Mouse (Mus musculus) kidney, postnatal 14 days (tissue): ENCODE measurements at regions not wholly inside any gene's neighbourhood (a gene's known extent, or its start where the extent isn't known, plus 50 kb on each side); places are given as distances from the start of the nearest gene placed in this dataset.

Source experiments
- DNase-seq: peaks from one replicate; pipeline ENCODE4 v3.0.0; 2022; ENCODE audit warnings: mixed read lengths

DNA sequence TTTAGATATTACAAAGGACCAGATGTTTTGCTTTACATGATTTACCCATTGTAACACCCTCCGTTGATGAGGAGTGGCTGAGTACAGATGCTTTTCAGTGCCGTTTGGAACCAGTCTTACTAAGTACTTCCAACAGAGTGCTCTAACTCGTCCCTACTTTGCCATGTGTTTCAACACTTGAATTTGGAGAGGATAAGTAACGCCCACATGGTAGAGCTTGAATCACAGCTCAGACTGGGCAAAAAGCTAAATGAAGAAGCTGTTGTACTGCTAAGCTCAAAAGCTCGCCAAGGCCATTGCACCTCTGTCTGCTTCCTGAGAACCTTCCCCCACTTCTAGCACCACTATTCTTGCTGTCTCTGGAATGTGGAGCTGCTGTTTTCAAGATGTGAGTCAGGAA is 471.1 kb downstream of the Nfib start:
- DNase-seq, result no peak

DNA sequence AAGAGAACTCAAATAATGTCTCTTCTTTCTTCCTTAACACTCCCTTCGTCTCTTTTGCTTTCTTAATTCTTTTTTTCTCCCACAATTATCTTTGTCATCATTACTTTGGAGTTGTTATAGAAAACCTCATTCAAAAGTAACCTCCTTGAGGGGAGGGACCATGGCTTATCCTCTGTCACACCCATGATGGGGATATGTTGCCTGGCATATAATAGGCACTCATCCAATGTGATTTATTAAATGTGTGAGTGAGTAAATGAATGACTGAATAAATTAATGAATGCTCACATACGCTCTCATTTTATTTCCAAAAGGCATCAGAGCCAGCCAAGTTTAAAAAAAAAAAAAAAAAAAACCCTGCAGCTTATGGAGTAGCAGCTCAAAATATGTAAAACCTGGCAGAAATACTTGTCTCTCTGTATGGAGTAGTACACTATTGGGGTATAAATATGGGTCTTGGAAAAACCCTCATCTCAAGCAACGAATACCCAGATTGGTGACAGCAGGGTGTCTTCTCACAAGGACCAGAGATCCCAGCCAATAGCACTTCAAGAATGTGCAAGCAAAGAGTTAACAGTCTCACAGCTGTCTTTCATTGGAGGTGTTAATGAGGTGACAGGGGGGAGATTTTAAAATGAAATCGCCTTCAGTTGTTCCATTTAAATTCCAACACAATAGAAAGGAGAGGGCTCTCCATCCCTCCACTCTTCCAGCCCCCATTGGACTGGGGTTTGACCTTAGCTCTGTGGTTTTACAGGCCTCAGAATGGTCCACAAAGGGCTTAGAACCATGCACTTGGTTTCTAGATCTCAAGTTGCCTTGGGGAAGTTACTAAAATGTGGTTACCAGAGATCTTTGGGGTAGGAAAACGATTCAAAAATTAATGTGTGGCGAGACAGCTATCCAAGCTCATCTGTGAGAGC is 479.1 kb downstream of the Nfib start:
- DNase-seq, result no peak

DNA sequence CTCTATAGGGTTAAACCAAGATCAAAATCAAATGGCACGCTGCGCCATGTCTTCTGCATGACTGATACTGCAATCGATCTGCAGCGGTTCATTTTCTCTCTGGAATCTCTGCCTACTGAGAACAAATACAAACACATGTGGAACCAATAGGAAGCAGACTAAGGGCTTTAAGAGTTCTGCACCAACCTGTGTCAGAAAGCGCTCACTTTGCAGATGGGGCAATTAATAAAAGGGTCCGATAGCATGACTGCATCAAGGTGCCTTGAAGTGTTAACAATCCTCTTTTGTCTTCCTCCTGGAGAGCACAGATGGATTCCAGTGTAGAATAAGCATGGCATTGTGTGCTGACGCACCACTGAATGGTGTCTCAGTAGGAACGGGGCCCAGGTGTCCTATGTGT is 484.8 kb downstream of the Nfib start:
- DNase-seq, result no peak

GRCm38 (mm10) chr4:82220120-82220714 is 485.3 kb downstream of the Nfib start:
- DNase-seq, result no peak

DNA sequence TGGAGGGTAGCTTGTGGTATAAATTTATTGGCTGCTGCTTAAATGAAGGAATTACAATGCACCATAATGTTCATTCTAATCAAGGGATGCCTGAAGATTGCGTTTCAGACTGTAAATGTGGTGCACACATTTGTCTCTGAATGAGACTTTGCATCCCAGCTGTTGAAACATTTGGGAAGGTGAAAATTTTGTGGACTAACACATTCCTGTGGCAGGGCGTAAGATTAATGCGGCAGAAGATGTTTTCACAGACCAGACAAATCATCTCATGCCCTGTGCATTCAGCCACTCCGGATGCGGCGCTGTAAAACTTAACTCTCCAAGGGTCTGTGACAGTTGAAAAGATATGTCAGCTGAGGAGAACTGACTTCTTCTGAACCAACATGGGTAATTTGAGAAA is 486.9 kb downstream of the Nfib start:
- no peak for DNase-seq

DNA sequence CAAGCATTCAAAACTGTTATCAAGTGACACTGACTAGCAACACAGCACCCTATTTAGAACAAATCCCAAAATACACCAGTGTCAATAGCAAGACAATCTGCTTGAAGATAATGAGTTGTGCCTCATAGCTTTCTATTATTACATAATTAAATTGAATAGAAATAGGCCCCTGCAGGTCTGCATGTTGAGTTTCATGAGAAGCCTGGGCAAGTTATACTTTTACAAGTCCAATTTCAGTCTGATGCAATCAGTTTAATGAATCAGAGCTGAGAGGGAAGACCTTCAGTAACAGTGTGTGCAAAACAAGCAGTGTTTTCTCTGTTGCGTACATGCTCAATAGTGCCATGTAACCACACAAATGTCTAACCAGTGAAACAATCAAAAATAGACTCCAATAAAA is 498.5 kb downstream of the Nfib start:
- no peak for DNase-seq

DNA sequence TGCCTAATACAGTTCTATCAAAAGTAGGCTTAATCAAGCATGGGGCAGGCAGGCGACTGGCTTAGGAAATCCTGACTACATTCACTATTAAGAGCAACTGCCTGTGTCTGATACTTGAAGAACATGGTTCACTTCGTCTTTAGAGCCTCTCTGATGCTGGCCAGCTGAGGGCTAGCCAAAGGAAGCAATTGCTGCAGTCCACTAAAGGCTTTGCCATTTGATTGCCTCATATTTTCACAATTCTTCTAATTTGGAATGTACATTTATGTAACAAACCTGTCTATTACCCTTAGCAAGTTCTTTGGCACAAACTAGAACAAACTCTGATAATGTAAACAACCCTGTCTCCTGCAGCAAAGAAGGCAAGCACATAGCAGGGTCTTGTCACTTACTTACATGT is 505.2 kb downstream of the Nfib start:
- no peak for DNase-seq

DNA sequence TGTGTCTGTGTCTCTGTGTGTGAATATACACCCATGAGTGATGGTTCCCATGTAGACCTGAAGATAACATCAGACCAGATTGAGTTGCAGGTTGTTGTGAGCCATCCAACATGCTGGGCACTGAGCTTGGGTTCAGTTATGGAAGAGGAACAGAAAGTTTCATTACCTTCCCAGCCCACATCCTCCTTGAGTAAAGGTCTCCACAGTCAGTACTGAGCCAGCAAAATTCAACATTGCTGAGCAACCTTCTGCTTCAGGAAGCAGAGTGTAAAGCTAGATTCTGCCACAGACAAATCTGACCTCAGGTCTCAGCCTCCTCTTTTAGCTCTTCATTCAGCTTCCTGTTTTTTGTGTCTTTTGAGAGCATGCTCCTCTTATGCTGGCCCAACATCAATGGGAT is 506.4 kb downstream of the Nfib start:
- DNase-seq, result no peak

- no peak for DNase-seq
Measured at GRCm38 (mm10) chr4:82197611-82198010, 507.9 kb downstream of the Nfib start.

GRCm38 (mm10) chr4:82196024-82196647 is 509.4 kb downstream of the Nfib start:
- no peak for DNase-seq

DNA sequence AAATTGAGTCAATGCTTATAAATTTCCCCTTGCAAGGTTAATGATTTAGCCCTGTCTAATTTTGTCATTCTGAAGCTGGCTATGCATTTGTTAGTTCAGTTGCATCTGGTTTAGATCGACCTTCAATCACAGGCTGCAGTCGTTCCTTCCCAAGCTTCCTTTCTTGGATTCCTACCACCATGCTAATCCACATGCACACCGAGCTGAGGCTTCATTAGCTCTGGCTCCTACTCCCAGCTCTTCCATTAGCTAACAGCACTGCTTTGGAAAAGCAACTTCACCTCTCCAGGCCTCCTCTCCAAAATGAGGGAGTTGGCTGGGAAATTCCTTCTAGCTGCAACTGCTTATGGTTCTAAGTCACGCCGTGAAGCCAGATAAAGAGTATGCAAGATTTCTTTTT is 511.6 kb downstream of the Nfib start:
- no peak for DNase-seq

DNA sequence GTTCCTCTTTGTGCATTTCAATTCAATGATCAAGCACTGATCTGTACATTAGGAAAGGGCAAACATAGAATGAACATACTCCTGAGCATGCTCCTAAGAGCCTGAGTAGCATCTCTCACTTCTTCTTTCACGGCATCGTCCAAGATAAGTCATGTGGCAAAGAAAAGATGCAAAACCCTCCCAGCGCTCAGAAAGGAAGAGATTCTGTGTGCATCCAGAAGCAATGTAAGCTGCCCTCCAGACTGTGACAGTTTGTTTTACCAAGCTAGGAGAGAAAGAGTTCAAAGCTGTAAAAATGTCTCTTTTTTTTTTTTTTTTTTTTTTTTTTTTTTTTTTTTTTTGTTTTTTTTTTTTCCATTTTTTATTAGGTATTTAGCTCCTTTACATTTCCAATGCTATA is 518.7 kb downstream of the Nfib start:
- no peak for DNase-seq

- no peak for DNase-seq
Measured at GRCm38 (mm10) chr4:82183974-82184373, 521.6 kb downstream of the Nfib start.

DNA sequence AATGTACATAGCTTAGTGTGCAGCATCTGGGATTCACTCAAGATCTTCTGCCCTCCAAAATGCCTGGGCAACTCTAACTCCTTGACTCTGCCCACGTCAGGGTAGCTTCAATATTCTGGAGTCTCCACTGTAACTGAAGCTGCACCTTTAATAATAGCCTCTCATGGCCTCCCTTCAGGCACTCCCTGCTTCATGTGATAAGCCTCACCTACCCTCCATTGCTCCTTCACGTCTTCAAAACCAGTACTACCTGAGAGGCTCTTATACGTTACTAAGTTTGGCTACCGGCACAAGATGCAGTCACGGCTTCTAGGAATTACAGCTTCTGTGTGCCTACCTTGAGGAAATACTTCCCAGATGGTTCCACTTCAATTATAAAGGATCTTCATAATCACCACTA is 527.4 kb downstream of the Nfib start:
- no peak for DNase-seq

- DNase-seq, result no peak
Measured at GRCm38 (mm10) chr4:82176723-82177122, 528.8 kb downstream of the Nfib start.

GRCm38 (mm10) chr4:82173461-82174085 is 532.0 kb downstream of the Nfib start:
- no peak for DNase-seq

DNA sequence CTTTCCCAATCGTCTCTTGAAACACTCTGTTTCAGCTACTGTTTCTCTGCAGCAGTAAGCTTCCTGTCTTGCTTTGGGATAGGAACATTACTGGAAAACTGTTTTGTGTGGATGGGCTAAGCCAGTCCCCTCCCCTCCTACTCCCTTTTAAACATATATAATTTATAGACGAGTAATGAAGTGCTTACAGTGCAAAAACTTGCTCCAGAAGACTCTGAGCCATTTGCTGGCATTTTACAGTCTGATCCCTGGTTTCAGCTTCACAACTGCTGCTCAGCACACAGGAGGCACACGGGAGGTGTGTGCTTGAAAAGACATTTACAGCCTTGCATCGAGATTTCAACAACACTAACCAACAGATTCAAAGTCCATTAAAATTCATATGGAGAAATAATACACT is 534.6 kb downstream of the Nfib start:
- DNase-seq, result no peak

DNA sequence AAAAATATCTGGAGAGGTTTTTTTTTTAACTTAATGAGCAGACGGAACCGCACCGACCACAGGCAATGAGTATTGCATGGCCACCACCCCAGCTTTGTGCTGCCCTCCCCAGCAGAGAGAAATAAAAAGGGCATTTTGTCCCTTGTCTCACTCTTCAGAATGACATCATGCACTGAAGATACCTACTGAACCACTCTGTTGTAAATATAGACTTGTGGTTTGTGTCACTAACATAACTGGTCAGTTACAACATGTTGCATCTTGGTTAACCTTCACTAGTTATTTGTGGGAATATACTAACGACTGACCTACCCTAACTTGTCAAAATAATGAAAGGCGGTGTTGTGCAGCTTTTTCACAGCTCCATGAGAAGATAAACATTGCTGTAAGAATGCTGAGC is 537.5 kb downstream of the Nfib start:
- DNase-seq, result no peak

DNA sequence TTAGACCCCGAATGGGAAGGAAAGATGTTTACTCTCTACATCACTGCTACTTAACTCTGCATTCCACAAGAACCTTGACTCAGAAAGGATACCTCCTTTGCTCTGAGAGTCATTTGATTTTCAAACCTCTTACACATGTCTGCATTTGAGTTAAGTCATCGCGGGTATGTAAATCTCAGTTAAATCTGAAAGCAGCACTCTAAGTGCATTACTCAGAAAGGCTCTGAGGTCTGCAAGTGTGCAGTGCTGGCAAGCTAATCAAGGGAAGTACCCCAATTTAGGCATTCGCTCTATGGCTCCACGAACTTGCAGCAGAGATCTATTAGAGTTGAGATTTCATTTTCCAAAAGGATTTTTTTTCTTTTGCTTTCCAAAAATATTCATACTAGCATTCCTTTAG is 538.2 kb downstream of the Nfib start:
- DNase-seq, result no peak

DNA sequence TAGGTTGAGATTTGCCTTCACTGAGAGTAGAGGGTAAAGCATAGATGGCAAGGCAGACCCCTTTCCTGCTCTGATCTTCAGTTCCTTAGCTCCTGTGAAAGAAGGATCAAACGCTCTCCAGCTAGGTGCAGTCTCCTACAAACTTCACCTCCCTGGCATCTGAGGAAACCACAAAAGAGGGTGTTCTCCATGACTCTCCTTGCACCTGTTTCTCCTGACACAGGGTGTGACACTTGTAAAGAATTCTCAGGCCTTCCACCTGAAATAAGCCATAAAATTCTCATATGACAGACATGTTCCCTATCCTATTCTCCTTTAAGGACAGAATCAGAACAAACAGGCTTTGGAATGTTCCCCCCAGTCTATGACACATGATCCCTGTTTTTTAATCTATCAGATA is 538.7 kb downstream of the Nfib start:
- no peak for DNase-seq

- DNase-seq, result no peak
Measured at GRCm38 (mm10) chr4:82166087-82166486, 539.5 kb downstream of the Nfib start.

DNA sequence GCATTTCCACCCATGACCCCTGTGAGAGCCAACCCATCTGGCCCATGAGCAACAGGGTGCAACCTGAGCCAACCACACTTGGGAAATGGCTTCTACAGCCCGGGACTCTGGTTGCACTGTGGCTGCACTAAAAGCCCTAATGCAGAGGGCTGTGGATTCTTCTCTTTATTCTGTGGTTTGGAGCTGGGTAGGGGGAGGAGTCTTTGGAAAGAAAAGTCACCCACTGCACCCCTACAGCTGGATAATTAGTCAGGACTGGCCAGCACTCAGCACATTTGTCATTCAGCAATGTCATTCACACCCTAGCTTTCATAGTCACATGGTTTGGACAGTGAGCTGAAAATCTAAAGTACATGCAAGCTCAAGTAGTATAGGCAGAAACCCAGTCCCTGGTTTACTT is 541.5 kb downstream of the Nfib start:
- DNase-seq, result no peak

- DNase-seq, result no peak
Measured at GRCm38 (mm10) chr4:82161818-82162217, 543.7 kb downstream of the Nfib start.

- DNase-seq, result no peak
Measured at GRCm38 (mm10) chr4:82161232-82161631, 544.3 kb downstream of the Nfib start.
